Mouse (Mus musculus): Measurements from ENCODE around the gene Mcrs1. TPM values are rescaled to one million over a fixed set of nuclear protein-coding genes. Genes with fewer than 3 reads are reported as not detected.

The Mcrs1 gene
- 198 and 213 TPM in 2 replicates for polyA plus RNA-seq (2015; fragmentation: Nextera tagmentation; extraction: Ambion mirVana)

- Histone ChIP-seq H3K9me3 (replicated peaks) (no peaks in the 10 kb centered on the region), H3K36me3 (ENCODE audit: poor library complexity, severe bottlenecking) (peaks cover 35% of the 10 kb centered on the region), H3K4me3 (peak within 1 kb of the TSS; percentile 58), H3K9ac (peak within 1 kb of the TSS; percentile 72), H3K27ac (peak within 1 kb of the TSS; percentile 95), H3K4me1 (peaks cover 19% of the 10 kb centered on the region), H3K4me2 (peak within 1 kb of the TSS; percentile 91), H3K27me3 (no peaks in the 10 kb centered on the region)
- under 1% methylated on average over 52 of the region's 52 CpGs for WGBS
- ATAC-seq, result peak; percentile 95
Observed at GRCm38 (mm10) chr15:99251626-99252380, at the start of gene Mcrs1. Gene Mcrs1 (minus strand): TSS chr15:99251961.

GRCm38 (mm10) chr15:99296213-99296612 is 44.5 kb upstream of the Mcrs1 start:
- peak overlapping the region; percentile 78 for H3K9ac ChIP-seq
- peaks cover 24% of the 10 kb centered on the region for H3K4me1 ChIP-seq
- H3K4me3 ChIP-seq, result peak overlapping the region; percentile 68
- WGBS, result 38% methylated on average over 5 of the region's 5 CpGs
- peak overlapping the region; percentile 92; the same call in 1 of the 2 replicates for H3K27ac ChIP-seq
- H3K4me2 ChIP-seq, result peak overlapping the region; percentile 79
- peaks cover 6% of the 10 kb centered on the region; the same call in 1 of the 2 replicates for H3K36me3 ChIP-seq (ENCODE audit: poor library complexity, severe bottlenecking)
- ATAC-seq, result no peak
- H3K9me3 ChIP-seq (replicated peaks), result no peaks in the 10 kb centered on the region
- no peaks in the 10 kb centered on the region for H3K27me3 ChIP-seq

GRCm38 (mm10) chr15:99295484-99295981 is 43.8 kb upstream of the Mcrs1 start, which contains the start of gene Fam186b:
Gene Fam186b (minus strand): TSS chr15:99295888.
- peak within 1 kb of the TSS; percentile 78 for H3K9ac ChIP-seq
- peak within 1 kb of the TSS; percentile 92 for H3K27ac ChIP-seq
- H3K36me3 ChIP-seq (ENCODE audit: poor library complexity, severe bottlenecking), result peaks cover 6% of the 10 kb centered on the region; the same call in 1 of the 2 replicates
- peak within 1 kb of the TSS; percentile 68 for H3K4me3 ChIP-seq
- no peaks in the 10 kb centered on the region for H3K9me3 ChIP-seq (replicated peaks)
- H3K4me1 ChIP-seq, result peaks cover 24% of the 10 kb centered on the region
- 2% methylated on average over 11 of the region's 17 CpGs for WGBS
- H3K27me3 ChIP-seq, result no peaks in the 10 kb centered on the region
- H3K4me2 ChIP-seq, result peak within 1 kb of the TSS; percentile 79
- peak; percentile 51; the same call in 1 of the 2 replicates for ATAC-seq

- peaks cover 1% of the 10 kb centered on the region; the same call in 1 of the 2 replicates for H3K36me3 ChIP-seq (ENCODE audit: poor library complexity, severe bottlenecking)
- peaks cover 24% of the 10 kb centered on the region for H3K4me1 ChIP-seq
- no peaks in the 10 kb centered on the region for H3K27me3 ChIP-seq
- WGBS, result under 1% methylated on average over 57 of the region's 64 CpGs
- peak within 1 kb of the TSS; percentile 78 for H3K9ac ChIP-seq
- peak within 1 kb of the TSS; percentile 92 for H3K27ac ChIP-seq
- peak within 1 kb of the TSS; percentile 79 for H3K4me2 ChIP-seq
- ATAC-seq, result peak; percentile 95
- peak within 1 kb of the TSS; percentile 68 for H3K4me3 ChIP-seq
- no peaks in the 10 kb centered on the region for H3K9me3 ChIP-seq (replicated peaks)
Observed at GRCm38 (mm10) chr15:99294813-99295374, 43.1 kb upstream of the Mcrs1 start, which contains the start of gene Prpf40b. Gene Prpf40b (plus strand): TSS chr15:99295087.

- Histone ChIP-seq H3K4me1 (peaks cover 24% of the 10 kb centered on the region), H3K9ac (peak overlapping the region; percentile 78), H3K27me3 (no peaks in the 10 kb centered on the region), H3K36me3 (ENCODE audit: poor library complexity, severe bottlenecking) (no peaks in the 10 kb centered on the region), H3K27ac (no peak overlapping the region), H3K4me3 (peak overlapping the region; percentile 68), H3K9me3 (replicated peaks) (no peaks in the 10 kb centered on the region), H3K4me2 (peak overlapping the region; percentile 79)
- 33% methylated on average over 16 of the region's 16 CpGs for WGBS
- ATAC-seq, result no peak
Observed at GRCm38 (mm10) chr15:99294287-99294686, 42.5 kb upstream of the Mcrs1 start.

- peaks cover 8% of the 10 kb centered on the region for H3K4me1 ChIP-seq
- H3K9me3 ChIP-seq (replicated peaks), result no peaks in the 10 kb centered on the region
- H3K4me2 ChIP-seq, result no peak overlapping the region
- H3K9ac ChIP-seq, result no peak overlapping the region
- H3K36me3 ChIP-seq (ENCODE audit: poor library complexity, severe bottlenecking), result no peaks in the 10 kb centered on the region
- no peak overlapping the region for H3K4me3 ChIP-seq
- 91% methylated on average over 11 of the region's 11 CpGs for WGBS
- no peak for ATAC-seq
- no peak overlapping the region for H3K27ac ChIP-seq
- no peaks in the 10 kb centered on the region for H3K27me3 ChIP-seq
Observed at GRCm38 (mm10) chr15:99290586-99290985, 38.8 kb upstream of the Mcrs1 start.

- no peaks in the 10 kb centered on the region for H3K4me1 ChIP-seq
- 51% methylated on average over 8 of the region's 8 CpGs for WGBS
- no peak overlapping the region for H3K27ac ChIP-seq
- H3K4me3 ChIP-seq, result no peak overlapping the region
- H3K36me3 ChIP-seq (ENCODE audit: poor library complexity, severe bottlenecking), result no peaks in the 10 kb centered on the region
- no peak overlapping the region for H3K4me2 ChIP-seq
- no peak overlapping the region for H3K9ac ChIP-seq
- H3K9me3 ChIP-seq (replicated peaks), result no peaks in the 10 kb centered on the region
- no peak for ATAC-seq
- H3K27me3 ChIP-seq, result no peaks in the 10 kb centered on the region
Observed at GRCm38 (mm10) chr15:99285189-99285535, 33.4 kb upstream of the Mcrs1 start.

- no peak overlapping the region for H3K4me2 ChIP-seq
- WGBS, result 52% methylated on average over 14 of the region's 14 CpGs
- H3K9ac ChIP-seq, result no peak overlapping the region
- ATAC-seq, result no peak
- H3K27ac ChIP-seq, result no peak overlapping the region
- no peaks in the 10 kb centered on the region for H3K4me1 ChIP-seq
- H3K4me3 ChIP-seq, result no peak overlapping the region
- 0 out of 2 replicates have a peak, but pooled peaks cover 3% of the 10 kb centered on the region for H3K27me3 ChIP-seq
- H3K36me3 ChIP-seq (ENCODE audit: poor library complexity, severe bottlenecking), result no peaks in the 10 kb centered on the region
- no peaks in the 10 kb centered on the region for H3K9me3 ChIP-seq (replicated peaks)
Observed at GRCm38 (mm10) chr15:99284527-99285188, 32.9 kb upstream of the Mcrs1 start.

GRCm38 (mm10) chr15:99283456-99283855 is 31.7 kb upstream of the Mcrs1 start:
- no peaks in the 10 kb centered on the region for H3K36me3 ChIP-seq (ENCODE audit: poor library complexity, severe bottlenecking)
- no peaks in the 10 kb centered on the region for H3K4me1 ChIP-seq
- H3K4me2 ChIP-seq, result no peak overlapping the region
- no peak overlapping the region for H3K9ac ChIP-seq
- no peaks in the 10 kb centered on the region for H3K9me3 ChIP-seq (replicated peaks)
- 67% methylated on average over 10 of the region's 10 CpGs for WGBS
- H3K27me3 ChIP-seq, result 0 out of 2 replicates have a peak, but pooled peaks cover 3% of the 10 kb centered on the region
- ATAC-seq, result no peak
- H3K4me3 ChIP-seq, result no peak overlapping the region
- no peak overlapping the region for H3K27ac ChIP-seq

GRCm38 (mm10) chr15:99278271-99278670 is 26.5 kb upstream of the Mcrs1 start:
- ATAC-seq, result no peak
- Histone ChIP-seq H3K4me2 (no peak overlapping the region), H3K4me1 (peaks cover 4% of the 10 kb centered on the region; the same call in 1 of the 2 replicates), H3K27ac (no peak overlapping the region), H3K4me3 (no peak overlapping the region), H3K36me3 (ENCODE audit: poor library complexity, severe bottlenecking) (no peaks in the 10 kb centered on the region), H3K9me3 (replicated peaks) (no peaks in the 10 kb centered on the region), H3K9ac (no peak overlapping the region), H3K27me3 (0 out of 2 replicates have a peak, but pooled peaks cover 3% of the 10 kb centered on the region)
- WGBS, result 94% methylated on average over 5 of the region's 7 CpGs

GRCm38 (mm10) chr15:99276095-99276494 is 24.3 kb upstream of the Mcrs1 start:
- Histone ChIP-seq H3K4me3 (no peak overlapping the region), H3K9me3 (replicated peaks) (no peaks in the 10 kb centered on the region), H3K27me3 (0 out of 2 replicates have a peak, but pooled peaks cover 3% of the 10 kb centered on the region), H3K4me2 (no peak overlapping the region), H3K9ac (no peak overlapping the region), H3K27ac (no peak overlapping the region), H3K36me3 (ENCODE audit: poor library complexity, severe bottlenecking) (no peaks in the 10 kb centered on the region), H3K4me1 (peaks cover 11% of the 10 kb centered on the region)
- 88% methylated on average over 8 of the region's 8 CpGs for WGBS
- no peak for ATAC-seq
